Mouse (Mus musculus) right cerebral cortex, adult 2 months (tissue): ENCODE data around the gene Rfx1.

Experiments used
- DNase-seq, 2 experiments: peaks; one replicate each; pipeline ENCODE4 v3.0.0; 2021 to 2022; ENCODE audit warnings: low spot score in 2 of 2

The Rfx1 gene

DNA sequence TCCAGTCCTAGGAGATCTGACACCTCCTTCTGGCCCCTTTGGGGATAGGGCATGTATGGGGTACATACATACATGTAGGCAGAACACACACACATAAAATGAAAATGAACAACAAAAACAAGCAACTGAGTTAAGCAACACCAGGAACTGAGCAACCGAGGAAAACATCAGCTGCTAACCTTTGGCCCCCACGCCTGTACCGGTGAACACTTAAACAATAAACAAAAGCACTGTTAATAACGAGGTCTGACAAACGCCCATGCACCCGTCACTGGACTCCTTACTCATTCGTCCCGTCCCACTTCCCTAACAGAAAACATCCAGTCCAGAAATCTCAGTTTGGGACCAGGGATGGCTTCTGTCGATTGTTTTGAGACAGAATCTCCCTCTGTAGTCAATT is 22.6 kb downstream of the Rfx1 start:
- no peak for DNase-seq

DNA sequence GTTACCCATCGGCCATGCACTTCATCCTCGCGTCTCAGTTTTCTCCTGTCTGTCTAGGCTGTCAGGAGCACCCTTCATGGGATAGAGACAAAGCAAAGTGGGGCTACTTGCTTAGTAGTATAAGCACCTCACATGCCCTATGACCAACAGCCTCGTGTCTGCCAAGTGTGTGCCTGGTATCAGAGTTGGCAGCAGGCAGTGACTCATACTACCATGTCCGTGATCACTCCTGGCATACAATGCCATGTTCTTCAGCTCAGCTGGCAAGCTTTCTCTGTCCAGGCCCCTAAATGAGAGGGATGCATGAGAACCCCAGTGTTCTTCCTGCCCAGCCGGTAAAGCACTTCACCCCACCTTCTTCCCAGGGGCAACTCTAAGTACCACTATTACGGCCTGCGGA is 24.0 kb downstream of the Rfx1 start:
- DNase-seq = no peak

DNA sequence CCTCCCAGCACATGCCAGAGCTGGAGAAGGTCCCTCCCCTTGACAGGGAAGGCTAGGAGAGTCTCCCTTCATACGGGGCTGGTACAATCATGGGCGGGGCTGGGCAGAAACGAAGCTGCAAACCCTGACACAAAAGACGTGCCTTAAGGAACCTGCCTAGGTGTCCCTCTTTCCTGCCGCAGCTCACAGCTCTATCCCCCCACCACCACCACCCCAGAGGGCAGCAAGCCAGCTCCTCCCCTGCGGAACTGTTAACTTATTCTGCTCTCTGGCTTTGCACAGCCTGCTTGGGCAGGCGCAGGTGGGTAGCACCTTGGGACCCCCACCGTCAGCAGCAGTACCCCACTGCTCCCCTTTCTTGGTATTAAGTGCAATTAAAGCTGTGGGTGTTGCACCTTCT is 29.4 kb downstream of the Rfx1 start:
- no peak for DNase-seq

DNA sequence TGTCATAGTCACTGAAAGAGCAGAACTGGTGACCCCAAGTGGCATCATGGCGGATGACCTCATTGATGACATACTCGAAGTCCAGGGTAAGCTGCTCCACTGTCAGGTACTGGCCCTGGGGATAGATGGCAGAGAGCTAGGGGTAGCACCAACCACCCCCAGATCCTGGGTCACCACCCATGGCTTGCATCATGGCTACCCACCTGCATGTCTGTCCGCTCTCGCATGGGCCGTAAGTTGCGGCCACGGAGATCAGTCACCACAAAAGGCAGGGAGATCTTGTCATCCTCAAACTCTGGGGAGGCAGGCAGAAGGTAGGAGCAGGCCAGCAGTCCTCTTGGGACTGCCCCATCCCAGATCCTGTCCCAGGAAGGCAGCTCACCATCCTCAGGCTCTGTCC is 31.7 kb downstream of the Rfx1 start:
- no peak for DNase-seq

DNA sequence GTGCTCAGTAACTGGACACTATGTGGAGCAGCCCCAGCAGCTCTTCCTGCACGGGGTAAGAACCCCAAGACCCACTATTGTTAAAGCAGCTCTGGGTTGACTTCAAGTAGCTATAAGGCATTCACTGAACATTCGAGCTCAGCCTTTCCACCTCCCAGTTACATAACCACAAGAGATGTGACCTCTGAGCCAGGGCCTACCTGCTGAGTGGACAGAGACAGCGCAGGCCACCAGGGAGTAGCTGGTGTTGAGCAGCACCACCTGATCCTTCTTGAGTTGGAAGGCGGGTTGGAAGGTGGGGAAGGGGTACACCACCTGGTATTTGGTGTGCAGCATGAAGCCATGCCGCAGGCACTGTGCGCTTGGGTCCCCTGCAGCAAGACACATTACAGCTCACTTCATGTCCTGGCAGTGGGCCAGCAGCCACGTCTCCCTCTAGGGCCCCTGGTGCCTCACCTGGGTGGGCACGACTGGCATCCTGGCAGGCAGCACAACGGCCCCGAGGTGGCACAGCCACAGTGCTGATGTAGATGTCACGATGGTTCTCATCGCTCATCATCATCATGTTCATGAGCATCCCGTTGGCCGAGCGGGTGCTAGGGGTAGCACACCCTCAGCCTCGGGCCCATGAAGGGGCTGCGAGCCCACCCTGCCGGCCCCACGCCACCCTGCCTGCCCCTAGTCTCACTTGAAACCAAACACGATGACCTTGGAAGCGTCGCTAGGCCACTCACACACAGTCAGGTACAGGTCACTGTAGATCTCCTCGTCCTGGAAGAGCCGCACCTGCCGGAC is 35.0 kb downstream of the Rfx1 start:
- no peak for DNase-seq

DNA sequence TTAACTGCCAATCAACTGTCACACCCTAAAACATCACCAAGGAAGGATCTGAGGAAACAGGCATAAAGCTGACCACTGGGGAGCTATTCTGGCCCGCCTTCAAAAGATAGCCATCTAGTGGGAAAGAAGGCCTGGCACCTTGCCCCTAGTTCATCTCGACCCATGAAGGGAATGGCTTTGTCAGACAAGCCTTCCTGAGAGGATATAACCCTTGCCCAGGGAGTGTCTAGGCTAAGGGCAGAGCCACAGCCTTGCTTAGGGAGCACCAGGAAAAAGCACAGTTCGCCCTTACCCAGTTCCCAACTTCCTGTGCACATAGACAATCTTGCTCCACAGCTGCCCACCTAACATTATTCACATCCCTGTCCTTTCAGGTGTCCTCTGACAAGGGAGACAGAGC is 37.0 kb downstream of the Rfx1 start:
- no peak for DNase-seq

DNA sequence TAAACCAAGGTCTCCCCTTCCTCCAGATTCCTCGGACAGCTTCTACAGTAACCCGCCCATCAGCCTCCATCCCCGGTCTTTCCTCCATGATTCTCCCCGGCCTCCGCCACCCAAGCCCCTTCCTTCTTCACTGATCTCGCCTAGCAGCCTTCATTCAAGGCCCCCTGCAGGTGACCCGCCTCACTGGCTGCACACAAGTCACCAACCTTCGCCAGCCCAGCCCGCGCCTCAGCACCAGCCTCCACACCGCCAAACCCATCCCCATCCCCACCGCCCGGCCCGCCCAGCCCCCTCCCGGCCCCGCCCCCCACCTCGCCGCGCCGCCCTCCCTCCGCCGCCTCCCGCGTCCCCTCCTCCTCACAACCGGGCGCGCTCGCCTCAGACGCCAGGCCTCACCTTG is 37.6 kb downstream of the Rfx1 start:
- peak in 1 of 2 experiments; percentile 38 for DNase-seq

DNA sequence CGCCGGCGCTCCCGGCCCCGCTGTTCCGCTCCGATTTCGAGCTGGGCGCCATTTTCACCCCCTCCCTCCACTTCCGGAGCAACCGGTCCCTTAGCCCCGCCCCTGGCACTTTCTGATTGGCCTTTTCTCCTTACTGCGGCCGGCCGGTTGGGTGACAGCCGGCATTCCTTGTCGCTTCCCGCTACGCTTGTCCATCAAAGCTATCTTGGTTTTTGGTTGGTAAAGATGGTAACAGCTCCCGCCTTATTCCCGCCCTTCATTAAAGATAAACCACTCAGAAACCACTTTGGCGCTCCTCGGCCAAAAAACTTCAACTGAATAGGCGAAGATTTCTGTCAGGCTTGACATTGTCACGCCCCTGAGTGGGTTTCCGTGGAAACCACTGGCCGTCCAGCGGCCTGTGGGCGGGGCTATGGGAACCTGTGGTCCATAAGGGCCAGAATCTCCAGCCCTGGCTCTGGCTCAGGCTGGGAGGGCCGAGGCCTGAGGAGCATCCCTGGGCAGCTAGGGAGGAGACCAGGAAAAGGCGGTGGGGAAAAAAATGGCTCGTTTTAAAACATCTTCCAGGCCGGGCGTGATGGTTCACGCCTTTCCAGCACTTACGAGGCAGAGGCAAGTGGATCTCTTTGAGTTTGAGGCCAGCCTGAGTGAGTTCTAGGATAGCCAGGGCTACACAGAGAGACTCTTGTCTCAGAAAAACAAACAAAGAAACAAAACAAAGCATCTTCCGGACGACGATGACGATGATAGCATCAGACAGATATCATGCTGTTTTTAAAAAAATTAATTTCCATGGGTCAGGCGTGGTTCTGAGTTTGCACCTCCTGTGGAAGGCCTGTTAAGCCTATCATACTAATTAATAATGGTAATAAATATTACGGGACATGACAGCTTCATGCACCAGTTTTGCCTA is 38.3 kb downstream of the Rfx1 start, which contains the start of gene Dcaf15:
Gene Dcaf15 (minus strand): TSS at position 72 of the 913 bp plus-strand sequence.
- DNase-seq = peak; percentile 97 to 98

DNA sequence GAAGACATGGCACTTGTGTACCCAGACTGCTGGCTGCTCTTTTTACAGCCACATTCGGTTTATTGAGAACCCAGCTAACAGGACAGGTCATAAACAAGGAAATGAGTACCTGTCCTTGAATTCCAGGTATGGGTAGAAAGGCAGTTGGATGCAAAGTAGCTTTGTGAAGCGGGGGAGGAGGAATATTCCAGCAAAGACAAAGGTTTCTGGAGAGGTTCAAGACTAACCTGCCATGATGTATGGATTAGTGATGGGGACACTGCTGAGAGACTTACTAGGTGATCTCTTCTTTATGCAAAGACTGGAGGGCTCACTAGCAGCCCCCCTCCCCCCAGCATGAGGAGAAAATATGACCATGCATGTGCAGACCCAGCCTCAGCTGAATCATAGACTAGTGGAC is 39.0 kb downstream of the Rfx1 start:
- DNase-seq = no peak

DNA sequence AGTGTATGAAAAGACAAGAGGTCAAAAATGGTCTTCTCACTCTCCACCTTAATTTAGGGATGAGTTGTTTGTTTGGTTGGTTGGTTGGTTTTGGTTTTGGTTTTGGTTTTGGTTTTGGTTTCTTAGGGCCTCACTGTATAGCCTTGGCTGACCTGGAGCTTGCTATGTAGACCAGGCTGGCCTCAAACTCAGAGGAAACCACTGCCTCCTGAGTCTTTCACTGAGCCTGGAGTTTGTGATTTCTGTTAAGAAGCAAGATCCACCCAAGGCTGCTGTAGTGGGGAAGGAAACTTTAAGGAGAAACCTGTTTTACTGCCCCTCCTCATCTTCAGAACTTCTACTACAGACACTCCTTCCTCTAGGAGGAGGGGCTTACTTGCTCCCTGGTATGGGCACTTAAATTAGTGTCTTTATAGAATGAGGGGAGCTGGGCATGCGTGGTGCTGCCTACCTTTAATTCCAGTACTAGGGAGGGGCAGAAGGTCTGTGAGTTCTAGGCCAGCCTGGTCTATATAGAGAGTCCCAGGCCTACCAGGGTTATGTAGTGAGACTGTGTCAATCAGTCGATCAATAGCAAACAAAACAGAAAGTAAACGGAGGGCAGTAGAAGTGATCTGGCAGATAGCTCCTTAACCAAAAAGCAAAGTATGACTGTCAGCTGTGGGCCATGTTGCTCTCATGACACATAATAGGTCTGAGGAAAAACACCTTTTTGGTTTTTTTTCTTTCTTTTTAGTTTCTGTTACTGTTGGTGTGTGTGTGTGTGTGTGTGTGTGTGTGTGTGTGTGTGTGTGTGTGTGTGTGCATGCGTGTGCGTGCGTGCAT is 39.8 kb downstream of the Rfx1 start:
- no peak for DNase-seq

DNA sequence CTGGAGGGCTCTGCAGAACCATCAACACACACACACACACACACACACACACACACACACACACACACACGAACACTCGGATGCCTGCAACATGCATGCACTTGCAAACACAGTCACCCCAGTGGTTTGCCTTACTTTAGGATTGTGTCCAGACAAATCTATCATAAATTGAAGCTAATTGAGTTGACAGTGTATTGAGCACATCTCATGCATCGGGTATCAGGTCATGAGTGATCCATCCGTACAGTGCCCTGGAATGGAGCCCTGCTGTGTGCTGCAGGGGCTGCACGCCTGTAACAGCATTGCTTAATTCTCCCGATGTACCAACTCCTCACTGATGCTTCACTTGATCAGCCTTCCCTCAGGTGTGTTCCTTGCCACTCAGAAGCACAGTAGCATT is 49.0 kb downstream of the Rfx1 start:
- DNase-seq = no peak

DNA sequence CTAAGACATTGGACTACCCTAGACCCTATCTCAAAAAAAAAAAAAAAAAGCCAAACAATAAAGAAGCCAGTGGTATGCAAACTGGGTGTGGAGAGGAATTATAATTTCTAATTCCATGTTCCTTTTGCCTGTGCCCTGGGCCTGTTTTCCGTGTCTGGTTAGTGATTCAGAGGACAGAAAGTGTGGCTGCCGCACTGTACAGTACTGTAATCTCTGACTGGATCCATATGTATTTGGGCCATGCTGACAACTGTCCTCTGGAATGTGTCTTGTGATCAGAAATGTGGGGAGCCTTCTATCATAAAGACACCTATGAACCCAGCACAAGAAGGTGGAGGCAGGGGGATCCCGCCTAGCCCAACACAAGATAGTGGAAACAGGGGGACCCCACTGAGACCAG is 55.5 kb downstream of the Rfx1 start:
- no peak for DNase-seq

DNA sequence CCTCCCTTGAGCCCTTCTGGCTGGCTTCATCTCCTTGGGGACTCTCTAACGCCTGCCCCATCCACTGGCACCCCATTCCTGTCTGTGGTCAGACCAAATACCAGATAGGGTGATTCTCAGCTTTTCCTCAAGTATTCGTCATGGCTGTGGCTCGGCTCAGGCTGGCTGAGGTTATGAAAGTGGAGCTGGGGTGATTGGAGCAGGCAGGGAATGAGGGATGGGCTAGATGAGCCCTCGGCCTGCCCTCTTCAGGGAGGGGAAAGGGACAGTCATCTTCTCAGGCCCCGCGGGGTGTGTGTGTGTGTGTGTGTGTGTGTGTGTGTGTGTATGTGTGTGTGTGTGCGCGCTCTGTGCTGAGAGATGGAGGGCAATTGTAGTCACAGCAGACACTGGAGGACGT is 59.0 kb downstream of the Rfx1 start, which contains the start of gene Podnl1:
Gene Podnl1 (plus strand): TSS at position 334 of the 400 bp plus-strand sequence.
- DNase-seq = no peak

DNA sequence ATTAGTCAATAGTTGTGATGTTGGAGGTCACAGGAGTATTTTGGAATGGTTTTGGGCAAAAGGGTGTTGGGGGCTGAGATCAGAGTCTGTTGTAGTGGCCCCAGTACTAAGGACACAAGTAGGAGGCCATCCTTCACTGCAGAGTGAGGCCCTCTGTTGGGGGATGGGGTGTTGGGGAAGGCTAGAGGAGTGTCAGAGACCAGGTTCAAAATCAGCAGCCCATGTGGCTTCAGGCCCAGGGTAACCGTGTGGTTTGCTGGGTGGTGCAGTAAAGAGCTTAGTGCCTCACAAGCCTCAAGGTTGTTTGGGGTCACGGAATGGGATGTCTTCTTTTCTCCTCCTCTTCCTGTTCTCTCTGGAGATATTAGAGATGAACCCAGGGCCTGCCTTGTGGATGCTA is 60.1 kb downstream of the Rfx1 start:
- DNase-seq = no peak

DNA sequence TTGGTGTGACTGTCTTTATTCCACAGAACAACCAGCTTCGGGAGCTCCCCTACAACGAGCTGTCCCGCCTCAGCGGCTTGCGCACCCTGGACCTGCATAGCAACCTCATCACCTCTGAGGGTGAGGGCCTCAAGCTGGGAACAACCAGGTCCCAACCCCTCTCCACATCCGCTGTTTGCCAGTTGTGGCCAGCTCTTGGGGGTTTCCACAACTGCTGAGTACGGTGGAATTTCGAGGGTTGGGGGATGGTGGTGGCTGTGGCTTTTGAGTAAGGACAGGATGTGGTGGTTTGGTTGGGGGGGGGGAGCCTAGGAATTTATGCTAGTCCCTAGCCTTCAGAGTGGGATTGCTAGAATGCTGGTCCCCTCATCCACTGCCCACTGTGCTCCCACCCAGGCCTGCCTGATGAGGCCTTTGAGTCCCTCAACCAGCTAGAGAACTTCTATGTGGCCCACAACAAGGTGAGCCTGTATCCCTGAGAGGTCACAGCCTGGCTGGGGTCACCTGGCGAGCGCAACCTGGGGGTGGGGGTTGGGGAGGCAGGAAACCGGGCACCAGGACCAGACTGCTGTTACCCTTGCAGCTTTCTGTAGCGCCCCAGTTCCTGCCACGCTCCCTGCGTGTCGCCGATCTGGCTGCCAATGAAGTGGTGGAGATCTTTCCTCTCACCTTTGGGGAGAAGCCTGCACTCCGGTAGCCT is 60.7 kb downstream of the Rfx1 start:
- DNase-seq = no peak

DNA sequence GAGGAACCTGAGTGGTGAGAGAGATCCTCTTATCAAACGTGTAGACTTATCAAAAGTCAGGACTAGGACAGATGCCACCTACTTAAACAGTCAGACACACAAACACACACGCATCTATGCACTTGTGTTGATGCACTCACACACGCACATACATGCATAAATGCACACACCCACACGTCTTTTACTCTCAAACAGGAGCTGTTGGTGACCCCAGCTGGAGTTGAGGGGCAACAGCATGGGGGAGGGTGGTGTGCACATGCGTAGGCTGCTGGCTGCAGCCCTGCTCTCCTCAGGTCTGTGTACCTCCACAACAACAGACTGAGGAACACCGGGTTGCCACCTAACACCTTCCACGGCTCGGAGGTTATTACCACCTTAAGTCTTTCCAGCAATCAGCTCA is 61.6 kb downstream of the Rfx1 start:
- no peak for DNase-seq

DNA sequence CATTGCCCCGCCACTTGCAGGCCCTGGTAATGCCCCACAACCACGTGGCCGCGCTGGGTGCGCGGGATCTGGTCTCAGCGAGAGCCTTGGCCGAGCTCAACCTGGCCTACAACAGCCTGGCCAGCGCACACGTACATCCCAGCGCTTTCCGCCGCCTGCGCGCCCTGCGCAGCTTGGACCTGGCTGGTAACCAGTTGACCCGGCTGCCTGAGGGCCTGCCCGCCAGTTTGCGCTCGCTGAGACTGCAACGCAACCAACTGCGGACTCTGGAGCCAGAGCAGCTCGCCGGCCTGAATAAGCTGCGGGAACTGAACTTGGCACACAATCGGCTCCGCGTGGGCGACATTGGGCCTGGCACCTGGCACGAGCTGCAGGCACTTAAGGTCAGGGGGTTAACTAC is 64.2 kb downstream of the Rfx1 start:
- no peak for DNase-seq

DNA sequence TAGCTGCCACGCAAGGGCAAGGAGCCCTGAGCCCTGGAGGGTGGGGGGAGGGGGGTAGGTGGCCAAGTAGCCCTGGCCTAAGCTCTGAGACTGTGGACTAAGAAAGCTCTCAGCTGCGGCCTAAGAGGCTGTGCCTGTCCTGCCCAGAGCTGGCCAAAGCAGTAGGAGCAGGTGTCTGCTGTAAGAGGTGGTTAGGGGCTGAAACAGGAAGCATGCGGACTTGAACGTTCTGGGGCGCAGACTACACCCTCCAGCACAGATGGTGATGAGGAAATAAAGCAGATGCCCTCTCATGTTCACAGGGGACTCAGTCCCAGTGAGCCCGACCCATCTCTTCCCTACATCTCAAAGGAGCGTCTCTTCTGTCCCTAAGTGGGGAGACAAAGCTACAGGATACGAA is 65.6 kb downstream of the Rfx1 start:
- DNase-seq = no peak

DNA sequence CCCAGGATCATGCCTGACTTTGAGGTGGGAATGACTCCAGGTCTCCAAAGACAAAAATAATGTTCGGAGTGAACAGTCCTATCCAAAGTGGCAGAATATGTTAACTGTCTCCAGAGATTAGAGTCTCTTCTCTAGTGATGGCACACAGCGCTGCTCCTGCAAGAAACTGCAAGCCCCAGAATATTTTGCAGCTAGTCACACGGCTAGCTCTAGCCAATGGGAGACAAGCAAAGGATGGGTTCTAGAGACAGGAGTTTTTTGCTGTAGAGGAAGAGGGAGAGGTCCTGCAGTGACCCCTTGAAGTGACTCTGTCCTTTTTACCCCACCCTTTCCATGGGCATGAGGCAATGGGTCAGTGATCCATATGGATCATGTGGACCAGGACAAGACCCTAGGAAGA is 71.2 kb downstream of the Rfx1 start:
- no peak for DNase-seq

DNA sequence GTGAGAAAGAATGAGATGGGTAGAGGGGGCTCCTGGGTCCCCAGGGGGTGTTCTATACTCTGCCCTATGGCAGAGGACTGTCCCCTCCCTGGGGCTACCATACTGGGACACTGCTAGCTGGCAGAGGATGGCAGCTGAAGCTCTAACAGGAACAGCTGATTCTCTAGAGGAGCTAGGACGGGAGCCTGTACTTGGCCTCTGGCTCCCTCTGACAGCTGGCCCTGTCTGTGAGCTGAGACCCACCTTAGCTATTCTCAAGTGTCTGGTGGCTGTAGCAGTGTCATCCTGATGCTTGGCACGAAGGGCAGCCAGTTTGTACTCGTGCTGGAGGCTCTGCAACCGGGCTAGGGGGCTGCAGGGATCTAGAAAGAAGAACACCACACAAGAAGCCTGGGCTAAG is 74.2 kb downstream of the Rfx1 start:
- no peak for DNase-seq

DNA sequence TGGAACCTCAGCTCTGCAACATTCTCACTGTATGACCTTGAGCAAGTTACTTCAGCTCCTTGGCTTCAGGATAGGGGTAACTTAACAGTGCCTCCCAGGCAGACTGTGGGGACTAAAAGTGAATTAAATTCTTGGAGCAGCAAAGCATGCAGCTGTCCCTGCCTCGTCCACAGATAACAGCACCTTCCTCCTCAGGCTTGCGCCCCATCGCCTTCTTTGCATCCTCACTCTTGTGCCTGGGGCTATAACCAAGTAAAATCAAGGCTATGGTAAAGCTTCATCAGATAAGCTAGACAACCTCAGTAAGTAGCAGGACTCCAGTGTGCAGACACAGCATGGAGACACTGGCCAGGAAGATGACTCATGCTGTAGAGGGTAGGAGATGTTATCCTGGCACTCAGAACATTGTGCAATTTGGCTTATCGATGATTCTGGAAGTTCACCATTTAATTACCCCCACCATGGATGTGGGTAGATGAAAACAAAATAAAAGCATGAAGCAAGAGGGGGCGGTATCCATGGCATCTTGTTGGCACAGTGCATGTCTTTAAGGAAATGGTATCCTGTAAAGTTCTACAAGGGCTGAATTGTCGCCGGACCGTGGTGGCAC is 78.1 kb downstream of the Rfx1 start:
- DNase-seq = peak in 1 of 2 experiments; percentile 18
